Mouse (Mus musculus) liver, embryonic 14.5 days (tissue): ENCODE results near the gene Pde6h. TPM values are rescaled to one million over a fixed set of nuclear protein-coding genes. Genes with fewer than 3 reads are reported as not detected.

Source experiments
- ATAC-seq: fragments of 200-750 bp; cut with Nextera tagmentation; 2 replicates; pipeline ENCODE4 v1.8.0; 2017; ENCODE audit warnings: moderate number of reproducible peaks, mild to moderate bottlenecking, moderate library complexity; ENCODE audit not compliant: insufficient read depth
- DNase-seq, 3 experiments: peaks; one replicate each; pipeline ENCODE4 v3.0.0-alpha.2; 2012 to 2013; ENCODE audit warnings: low read depth in 3 of 3, low spot score in 3 of 3
- H3K27ac ChIP-seq: fragments of 300-500 bp; sonication (generic); 2 replicates; pipeline ENCODE4 v1.5.1; 2014; ENCODE audit warnings: moderate library complexity, mild to moderate bottlenecking, control low read depth, inconsistent platforms
- H3K27me3 ChIP-seq: fragments of 300-500 bp; sonication (generic); 2 replicates; pipeline ENCODE4 v1.6.1; 2014; ENCODE audit warnings: mild to moderate bottlenecking, low read length, moderate library complexity; ENCODE audit not compliant: control insufficient read depth, insufficient read depth
- H3K36me3 ChIP-seq: fragments of 300-500 bp; sonication (generic); replicated peaks from 2 replicates; pipeline ENCODE4 v1.6.1; 2014; ENCODE audit warnings: low read depth; ENCODE audit not compliant: control insufficient read depth, insufficient read depth
- H3K4me1 ChIP-seq, 2 experiments: fragments of 200-500 bp in 1 of 2; fragments of 300-500 bp in 1 of 2; sonication (generic) in 1 of 2; replicated peaks; 2 replicates each; pipeline ENCODE4 v1.6.1; 2012 to 2014; ENCODE audit warnings: antibody characterized with exemption in 1 of 2, inconsistent platforms in 1 of 2, low read length in 1 of 2; ENCODE audit not compliant: control insufficient read depth in 2 of 2, insufficient read depth in 2 of 2
- H3K4me2 ChIP-seq: fragments of 300-500 bp; sonication (generic); 2 replicates; pipeline ENCODE4 v1.6.1; 2014; ENCODE audit warnings: low read depth, mild to moderate bottlenecking, control low read depth, moderate library complexity
- H3K4me3 ChIP-seq, 2 experiments: fragments of 200-500 bp in 1 of 2; fragments of 300-500 bp in 1 of 2; sonication (generic) in 1 of 2; 2 replicates each; pipeline ENCODE4 v1.5.1; 2012 to 2014; ENCODE audit warnings: low read depth in 2 of 2, low read length in 2 of 2, mild to moderate bottlenecking in 2 of 2, control low read depth in 1 of 2, inconsistent platforms in 1 of 2, moderate library complexity in 1 of 2; ENCODE audit not compliant: insufficient read depth in 1 of 2
- H3K9ac ChIP-seq: fragments of 300-500 bp; sonication (generic); replicated peaks from 2 replicates; pipeline ENCODE4 v1.6.1; 2014; ENCODE audit warnings: mild to moderate bottlenecking, control low read depth, moderate library complexity
- H3K9me3 ChIP-seq: fragments of 300-500 bp; sonication (generic); 2 replicates; pipeline ENCODE4 v1.6.1; 2016; ENCODE audit warnings: low read length, mixed read lengths; ENCODE audit not compliant: control insufficient read depth
- CTCF ChIP-seq: IDR thresholded peaks from 2 replicates; pipeline ENCODE4 v1.5.1; 2016; ENCODE audit warnings: antibody characterized with exemption, low read depth, control low read depth
- EP300 ChIP-seq: IDR thresholded peaks from 2 replicates; pipeline ENCODE4 v1.6.1; 2016; ENCODE audit warnings: antibody characterized with exemption, low read depth
- WGBS: fragments of 180-500 bp; shearing (Covaris S2); extraction: QIAGEN DNeasy Blood & Tissue Kit; methylation state at CpG from one replicate; pipeline ENCODE4 v1.1.7; 2014; ENCODE audit not compliant: insufficient replicate concordance; 5-methylcytosine and 5-hydroxymethylcytosine counted together
- polyA plus RNA-seq, 2 experiments: library from polyadenylated mRNA; depleted of rRNA in 1 of 2; stranded (reverse) in 1 of 2; unstranded in 1 of 2; fragments of >200 nt; fragmentation: Nextera tagmentation in 1 of 2; extraction: Ambion mirVana in 1 of 2; gene quantifications; 2 replicates each; pipeline versions ENCODE4 v1.2.1 to v1.2.3; 2012 to 2014

Pde6h gene
- polyA plus RNA-seq, 2 experiments: 0.01 TPM; not detected in 1

DNA sequence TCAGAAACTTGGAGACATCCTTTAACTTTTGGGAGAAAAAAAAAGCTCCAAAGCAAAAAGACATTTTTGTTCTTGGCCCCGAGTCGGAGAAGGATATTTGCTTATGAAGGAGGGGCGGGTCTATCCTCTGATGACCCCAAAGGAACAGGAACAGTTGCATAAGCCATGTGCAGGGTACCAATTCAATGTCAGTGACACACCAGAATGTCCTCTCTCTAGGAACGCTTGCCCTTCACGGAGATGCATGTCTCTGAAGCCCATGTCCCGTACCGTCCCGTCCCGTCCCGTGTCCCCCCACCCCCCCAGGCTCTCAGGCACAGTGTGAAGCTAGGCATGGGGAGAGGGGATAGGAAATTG lies 16.7 kb upstream of the Pde6h start:
- Histone ChIP-seq H3K27me3 (no peaks in the 10 kb centered on the region), H3K9ac (no peak overlapping the region), H3K27ac (no peak overlapping the region), H3K36me3 (no peaks in the 10 kb centered on the region), H3K4me2 (no peak overlapping the region), H3K4me3 (no peak overlapping the region), H3K4me1 (0 out of 4 replicates have a peak, but pooled peaks cover 0 to 2% of the 10 kb centered on the region in 2 experiments), H3K9me3 (no peaks in the 10 kb centered on the region)
- ATAC-seq (no peak), DNase-seq (no peak)
- WGBS: 69% methylated on average over 10 of the region's 10 CpGs
- TF ChIP-seq EP300: no peak
- no peak for TF ChIP-seq CTCF

GRCm38 (mm10) chr6:136910247-136910890 lies 13.3 kb upstream of the Pde6h start:
- TF ChIP-seq CTCF (no peak), EP300 (no peak)
- DNase-seq: no peak
- H3K27ac ChIP-seq: no peak overlapping the region
- no peaks in the 10 kb centered on the region for H3K36me3 ChIP-seq
- no peaks in the 10 kb centered on the region for H3K4me1 ChIP-seq
- H3K9ac ChIP-seq: no peak overlapping the region
- H3K4me2 ChIP-seq: no peak overlapping the region
- no peaks in the 10 kb centered on the region for H3K9me3 ChIP-seq
- no peak for ATAC-seq
- H3K27me3 ChIP-seq: no peaks in the 10 kb centered on the region
- 64% methylated on average over 9 of the region's 9 CpGs for WGBS
- no peak overlapping the region for H3K4me3 ChIP-seq

DNA sequence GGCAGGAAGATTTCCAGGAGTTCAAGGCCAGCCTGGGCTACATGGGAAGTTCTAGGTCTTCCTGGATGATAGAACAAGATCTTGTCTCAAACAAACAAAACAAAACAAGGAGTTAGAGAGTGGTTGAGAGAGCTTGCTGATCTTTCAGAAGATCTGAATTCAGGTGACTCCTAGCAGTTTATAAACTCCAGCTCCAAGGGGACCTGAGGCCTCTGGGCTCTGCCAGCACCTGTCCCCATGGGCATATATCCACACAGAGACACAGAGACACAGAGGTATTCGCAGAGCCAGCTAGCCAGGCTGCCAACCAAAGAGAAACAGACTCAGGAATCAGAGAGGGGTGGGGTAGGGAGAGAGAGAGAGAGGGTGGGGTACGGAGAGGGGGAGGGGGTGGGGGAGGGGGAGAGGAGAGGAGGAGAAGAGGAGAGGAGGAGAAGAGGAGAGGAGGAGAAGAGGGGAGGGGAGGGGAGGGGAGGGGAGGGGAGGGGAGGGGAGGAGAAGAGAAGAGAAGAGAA lies 10.8 kb upstream of the Pde6h start:
- Histone ChIP-seq H3K27me3 (no peaks in the 10 kb centered on the region), H3K27ac (no peak overlapping the region), H3K4me1 (no peaks in the 10 kb centered on the region), H3K4me2 (no peak overlapping the region), H3K36me3 (no peaks in the 10 kb centered on the region), H3K9me3 (no peaks in the 10 kb centered on the region), H3K9ac (no peak overlapping the region), H3K4me3 (no peak overlapping the region)
- 88% methylated on average over 1 of the region's 2 CpGs for WGBS
- DNase-seq (no peak), ATAC-seq (no peak)
- TF ChIP-seq CTCF (no peak), EP300 (no peak)

DNA sequence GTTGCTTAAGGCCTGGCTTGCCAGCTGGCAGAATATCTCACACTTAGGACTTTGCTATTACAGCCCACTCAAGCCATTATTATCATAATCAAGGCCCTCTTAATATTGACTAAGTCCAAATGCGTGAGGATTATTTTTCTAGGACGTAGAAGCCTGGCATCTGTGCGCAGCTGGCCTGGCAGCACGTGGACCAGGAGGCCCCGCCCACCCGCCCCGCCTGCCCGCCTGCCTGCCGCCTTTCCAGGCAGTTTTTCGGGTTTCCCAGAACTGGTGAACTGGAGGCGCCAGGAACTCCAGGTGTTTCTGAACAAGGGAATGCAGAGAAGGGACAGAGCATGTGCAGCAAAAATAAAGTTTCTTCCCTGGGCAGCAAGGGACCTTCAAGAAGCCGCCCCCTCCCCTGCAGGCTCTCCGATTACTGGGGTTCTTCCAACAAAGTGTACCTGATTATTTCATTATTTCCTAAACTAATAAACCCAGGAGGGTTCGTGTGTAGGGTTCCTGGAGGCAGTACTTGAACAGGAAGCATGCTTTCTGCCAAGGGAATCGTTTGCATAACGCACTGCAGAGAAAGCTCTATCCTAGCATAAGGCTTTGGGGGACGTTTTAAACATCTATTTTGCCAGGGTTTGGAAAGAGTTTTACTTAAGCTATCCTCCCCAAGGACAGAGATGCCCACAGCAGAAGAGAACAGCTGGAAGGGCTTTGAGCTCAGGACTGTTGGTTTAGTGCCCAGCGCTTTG lies 10.1 kb upstream of the Pde6h start:
- DNase-seq (no peak), ATAC-seq (no peak)
- Histone ChIP-seq H3K27ac (no peak overlapping the region), H3K4me2 (peak overlapping the region; percentile 33), H3K27me3 (no peaks in the 10 kb centered on the region), H3K4me3 (no peak overlapping the region), H3K4me1 (no peaks in the 10 kb centered on the region), H3K9me3 (no peaks in the 10 kb centered on the region), H3K9ac (no peak overlapping the region), H3K36me3 (no peaks in the 10 kb centered on the region)
- TF ChIP-seq CTCF: no peak
- 30% methylated on average over 18 of the region's 18 CpGs for WGBS

- no peak for TF ChIP-seq CTCF
- TF ChIP-seq EP300: no peak
- H3K4me3 ChIP-seq: no peak overlapping the region
- no peak for ATAC-seq
- H3K4me1 ChIP-seq: no peaks in the 10 kb centered on the region
- DNase-seq: no peak
- no peaks in the 10 kb centered on the region for H3K36me3 ChIP-seq
- H3K27ac ChIP-seq: no peak overlapping the region
- H3K27me3 ChIP-seq: no peaks in the 10 kb centered on the region
- no peak overlapping the region for H3K4me2 ChIP-seq
- H3K9ac ChIP-seq: no peak overlapping the region
- WGBS: 76% methylated on average over 6 of the region's 6 CpGs
- H3K9me3 ChIP-seq: no peaks in the 10 kb centered on the region
Measured at GRCm38 (mm10) chr6:136914234-136914633, 9.4 kb upstream of the Pde6h start.
